Comparison of ENCODE assay signal across 9 mouse cellular contexts in the genomic region with DNA sequence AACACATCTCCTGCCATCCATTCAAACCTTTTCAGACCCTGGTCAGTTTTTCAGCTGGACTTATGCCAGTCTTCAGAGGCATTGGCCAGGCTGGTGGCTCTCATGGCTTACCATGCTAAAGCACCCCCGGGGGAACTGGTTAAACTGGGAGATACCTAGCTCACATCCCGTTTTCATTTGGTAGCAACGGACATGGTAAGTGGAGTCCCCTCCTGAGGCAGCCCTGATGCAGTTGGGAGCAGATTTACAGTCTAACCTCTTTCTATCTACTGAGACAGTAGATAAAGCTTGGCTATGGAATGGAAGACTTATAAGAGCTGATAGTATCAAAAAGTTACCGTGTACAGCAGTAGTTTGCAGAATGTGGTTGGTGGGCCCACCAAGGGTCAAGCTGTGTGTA. TPM values are rescaled to one million over a fixed set of nuclear protein-coding genes. Genes with fewer than 3 reads are reported as not detected.
"Had no signal": no experiment of that assay in that cellular context is flagged by ENCODE, and none has a peak within 500 bp of the region (broad histone marks: within the 10 kb centered on the region; RNA-seq: fewer than 3 reads in every experiment).

No protein-coding gene starts in this region.

- ATAC-seq: liver, embryonic 12.5 days; midbrain, embryonic 15.5 days had no signal

- H3K36me3 ChIP-seq: kidney, embryonic 15.5 days; limb, embryonic 15.5 days; liver, embryonic 12.5 days; midbrain, embryonic 10.5 days; midbrain, embryonic 15.5 days; neural tube, embryonic 13.5 days; stomach, embryonic 15.5 days had no signal

- H3K9me3 ChIP-seq: kidney, embryonic 15.5 days; limb, embryonic 15.5 days; liver, embryonic 12.5 days; midbrain, embryonic 10.5 days; midbrain, embryonic 15.5 days; neural tube, embryonic 13.5 days; stomach, embryonic 15.5 days had no signal

- DNase-seq: lung, embryonic 14.5 days had no signal

- H3K27ac ChIP-seq: kidney, embryonic 15.5 days; limb, embryonic 15.5 days; liver, embryonic 12.5 days; midbrain, embryonic 10.5 days; midbrain, embryonic 15.5 days; neural tube, embryonic 13.5 days; stomach, embryonic 15.5 days had no signal

- H3K4me2 ChIP-seq: kidney, embryonic 15.5 days; limb, embryonic 15.5 days; liver, embryonic 12.5 days; lung, embryonic 14.5 days; midbrain, embryonic 15.5 days; neural tube, embryonic 13.5 days; stomach, embryonic 15.5 days had no signal

- H3K9ac ChIP-seq: kidney, embryonic 15.5 days; limb, embryonic 15.5 days; liver, embryonic 12.5 days; lung, embryonic 14.5 days; midbrain, embryonic 15.5 days; neural tube, embryonic 13.5 days; stomach, embryonic 15.5 days had no signal

- H3K27me3 ChIP-seq: kidney, embryonic 15.5 days; limb, embryonic 15.5 days; liver, embryonic 12.5 days; midbrain, embryonic 15.5 days; neural tube, embryonic 13.5 days; stomach, embryonic 15.5 days had no signal

- H3K4me1 ChIP-seq: limb, embryonic 15.5 days; liver, embryonic 12.5 days; midbrain, embryonic 15.5 days; neural tube, embryonic 13.5 days had no signal

- H3K4me3 ChIP-seq: kidney, embryonic 15.5 days; limb, embryonic 15.5 days; liver, embryonic 12.5 days; midbrain, embryonic 10.5 days; midbrain, embryonic 15.5 days; neural tube, embryonic 13.5 days; stomach, embryonic 15.5 days had no signal

RNA-seq across cellular contexts. Expression of a gene that starts 56.2 kb away (rescaled TPM):
- total RNA-seq: megakaryocyte, adult 5-6 weeks had no signal
